32 mouse cellular contexts compared by ENCODE assay signal in the genomic region with DNA sequence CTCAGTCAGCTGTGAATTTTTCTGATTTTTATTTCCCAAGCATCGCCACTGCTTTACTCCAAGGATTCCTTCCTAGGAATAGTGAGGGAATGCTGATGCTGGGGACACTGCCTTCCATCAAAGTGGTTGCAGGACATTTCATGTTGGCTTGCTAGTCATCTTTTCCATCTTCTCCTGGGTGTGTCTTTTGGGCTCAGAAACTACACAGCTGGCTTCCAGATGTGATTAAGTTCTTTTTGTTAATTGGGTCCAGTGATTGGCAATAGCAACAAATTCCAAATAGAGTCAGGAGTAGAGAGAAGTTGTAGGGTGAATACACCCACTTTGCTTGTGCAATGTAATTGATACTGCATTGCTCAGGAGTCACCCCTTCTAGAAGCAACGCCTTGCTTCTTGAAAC.
"Had no signal": no experiment of that assay in that cellular context is flagged by ENCODE, and none has a peak within 500 bp of the region (broad histone marks: within the 10 kb centered on the region; RNA-seq: fewer than 3 reads in every experiment).

No protein-coding gene starts in this region.

- H3K4me1 ChIP-seq: limb, embryonic 12.5 days; limb, embryonic 13.5 days; limb, embryonic 15.5 days; liver, embryonic 12.5 days; liver, embryonic 13.5 days; liver, embryonic 15.5 days; lung, embryonic 15.5 days; megakaryocyte, embryonic 14.5 days; midbrain, embryonic 10.5 days; midbrain, embryonic 12.5 days; midbrain, embryonic 13.5 days; midbrain, embryonic 15.5 days; neural tube, embryonic 12.5 days had no signal

- H3K27ac ChIP-seq: limb, embryonic 10.5 days; limb, embryonic 12.5 days; limb, embryonic 13.5 days; limb, embryonic 15.5 days; liver, embryonic 12.5 days; liver, embryonic 13.5 days; liver, embryonic 14.5 days; liver, embryonic 15.5 days; lung, embryonic 15.5 days; macrophage; midbrain, embryonic 10.5 days; midbrain, embryonic 12.5 days; midbrain, embryonic 13.5 days; midbrain, embryonic 15.5 days; neural tube, embryonic 12.5 days had no signal

- H3K9me3 ChIP-seq: limb, embryonic 10.5 days; limb, embryonic 12.5 days; limb, embryonic 13.5 days; limb, embryonic 15.5 days; liver, embryonic 12.5 days; liver, embryonic 13.5 days; liver, embryonic 15.5 days; lung, embryonic 15.5 days; midbrain, embryonic 10.5 days; midbrain, embryonic 12.5 days; midbrain, embryonic 13.5 days; midbrain, embryonic 15.5 days; neural tube, embryonic 12.5 days had no signal

- H3K4me2 ChIP-seq: limb, embryonic 12.5 days; limb, embryonic 13.5 days; limb, embryonic 15.5 days; liver, embryonic 11.5 days; liver, embryonic 12.5 days; liver, embryonic 13.5 days; liver, embryonic 15.5 days; lung, embryonic 14.5 days; lung, embryonic 15.5 days; midbrain, embryonic 11.5 days; midbrain, embryonic 12.5 days; midbrain, embryonic 13.5 days; midbrain, embryonic 15.5 days; neural tube, embryonic 12.5 days had no signal

- H3K36me3 ChIP-seq: limb, embryonic 10.5 days; limb, embryonic 12.5 days; limb, embryonic 13.5 days; limb, embryonic 15.5 days; liver, embryonic 12.5 days; liver, embryonic 13.5 days; liver, embryonic 15.5 days; lung, embryonic 15.5 days; midbrain, embryonic 10.5 days; midbrain, embryonic 12.5 days; midbrain, embryonic 13.5 days; midbrain, embryonic 15.5 days; neural tube, embryonic 12.5 days had no signal

- H3K27me3 ChIP-seq: limb, embryonic 12.5 days; limb, embryonic 13.5 days; limb, embryonic 15.5 days; liver, embryonic 12.5 days; liver, embryonic 13.5 days; liver, embryonic 15.5 days; lung, embryonic 15.5 days; megakaryocyte, embryonic 14.5 days; midbrain, embryonic 12.5 days; midbrain, embryonic 13.5 days; midbrain, embryonic 15.5 days; neural tube, embryonic 12.5 days had no signal

- H3K4me3 ChIP-seq: limb, embryonic 10.5 days; limb, embryonic 12.5 days; limb, embryonic 13.5 days; limb, embryonic 15.5 days; liver, embryonic 12.5 days; liver, embryonic 13.5 days; liver, embryonic 15.5 days; lung, embryonic 15.5 days; megakaryocyte, embryonic 14.5 days; midbrain, embryonic 10.5 days; midbrain, embryonic 12.5 days; midbrain, embryonic 13.5 days; midbrain, embryonic 15.5 days; myocyte; neural tube, embryonic 12.5 days had no signal

- ATAC-seq: liver, embryonic 12.5 days; liver, postnatal 0 days; lung, postnatal 0 days; midbrain, embryonic 13.5 days; midbrain, embryonic 15.5 days; midbrain, embryonic 16.5 days had no signal

- DNase-seq: left cerebral cortex, postnatal 4 days; liver; liver, embryonic 13.5 days; liver, postnatal 0 days; lung, adult 18-20 months; lung, adult 2 months; lung, embryonic 14.5 days; lung, postnatal 10 days; lung, postnatal 14 days; lung, postnatal 36 days; lung, postnatal 4 days; midbrain, embryonic 14.5 days had no signal

- H3K9ac ChIP-seq: limb, embryonic 12.5 days; limb, embryonic 13.5 days; limb, embryonic 15.5 days; liver, embryonic 12.5 days; liver, embryonic 13.5 days; liver, embryonic 14.5 days; liver, embryonic 15.5 days; liver, postnatal 0 days; lung, embryonic 14.5 days; lung, embryonic 15.5 days; midbrain, embryonic 12.5 days; midbrain, embryonic 13.5 days; midbrain, embryonic 15.5 days; neural tube, embryonic 12.5 days had no signal
